8 mouse cellular contexts compared by ENCODE assay signal in genomic region chr13:21275815-21276550, GRCm38 (mm10). TPM values are rescaled to one million over a fixed set of nuclear protein-coding genes. Genes with fewer than 3 reads are reported as not detected.
A peak's percentile ranks its signal among the peaks of the same experiment; 100 is the strongest.
DNase-seq lines count a peak whose midpoint lies in the region; ATAC-seq lines count a peak whose summit lies in the region.

No protein-coding gene starts in this region.

- ATAC-seq in intestine, embryonic 16.5 days, result peak; percentile 82

- H3K27me3 ChIP-seq in intestine, embryonic 16.5 days (replicated peaks; ENCODE audit: control insufficient read depth, insufficient read depth, low read length), result no peaks in the 10 kb centered on the region

- DNase-seq in spleen, adult 12 weeks (ENCODE audit: low spot score), result peak; percentile 17
- DNase-seq in spleen, postnatal 14 days (ENCODE audit: low spot score in 2 of 2), result no peak
- peak; percentile 90 to 91 for DNase-seq in cerebellum, postnatal 14 days
- DNase-seq in gonadal fat pad, adult 2 months (ENCODE audit: low read depth), result peak; percentile 41
- DNase-seq in left cerebral cortex, postnatal 25 days (ENCODE audit: low spot score in 2 of 2), result peak; percentile 90 to 96
- DNase-seq in mesoderm, embryonic 11.5 days (ENCODE audit: low read depth, low spot score), result peak; percentile 94
- DNase-seq in spleen, postnatal 10 days (ENCODE audit: low spot score in 2 of 2), result peak; percentile 24 to 40

- no peaks in the 10 kb centered on the region; the same call in 1 of the 2 replicates for H3K4me1 ChIP-seq in intestine, embryonic 16.5 days (ENCODE audit: control insufficient read depth, insufficient read depth, low read length)

- H3K36me3 ChIP-seq in intestine, embryonic 16.5 days (ENCODE audit: control insufficient read depth, insufficient read depth, low read length), result no peaks in the 10 kb centered on the region

- peak overlapping the region; percentile 56 for H3K9ac ChIP-seq in intestine, embryonic 16.5 days (ENCODE audit: low read depth, low read length)

- under 1% methylated on average over 25 of the region's 25 CpGs for WGBS in intestine, embryonic 16.5 days

- H3K9me3 ChIP-seq in intestine, embryonic 16.5 days (ENCODE audit: control insufficient read depth, low read length), result no peaks in the 10 kb centered on the region

- no peak overlapping the region for H3K27ac ChIP-seq in intestine, embryonic 16.5 days (ENCODE audit: low read length)

- peak overlapping the region; percentile 86 for H3K4me2 ChIP-seq in intestine, embryonic 16.5 days (ENCODE audit: low read depth, low read length)

- intact Hi-C loops in left cerebral cortex, postnatal 25 days (cut with DNase I), result loop anchor here (1.0 to 5.0 kb wide), 5 partner anchors 41 to 436 kb away; no protein-coding TSS in a partner anchor

- peak overlapping the region; percentile 66 for H3K4me3 ChIP-seq in intestine, embryonic 16.5 days (ENCODE audit: low read length)

RNA-seq across cellular contexts. Expression of gene Gpx5, which starts 16.5 kb away (rescaled TPM):
- 7,749 and 11,313 TPM in 2 replicates for polyA plus RNA-seq in gonadal fat pad, adult 2 months (2012; rRNA removed)
- not detected in 2 replicates for polyA plus RNA-seq in intestine, embryonic 16.5 days (2015; fragmentation: Nextera tagmentation; extraction: Ambion mirVana)
- not detected for total RNA-seq in left cerebral cortex, postnatal 25 days (2021)

RNA-seq across cellular contexts. Expression of gene Gpx6, which starts 35.9 kb away (rescaled TPM):
- polyA plus RNA-seq in gonadal fat pad, adult 2 months (2012; rRNA removed), result 30.8 and 58.3 TPM in 2 replicates
- polyA plus RNA-seq in intestine, embryonic 16.5 days (2015; fragmentation: Nextera tagmentation; extraction: Ambion mirVana), result not detected in 2 replicates
- not detected for total RNA-seq in left cerebral cortex, postnatal 25 days (2021)

Comparison
In these comparisons a context has a peak if more than half of its experiments do, and no peak if none do; other contexts are left out.
1. DNase-seq: peak in spleen, adult 12 weeks (single experiment), cerebellum, postnatal 14 days (2 of 2), gonadal fat pad, adult 2 months (single experiment), left cerebral cortex, postnatal 25 days (2 of 2), mesoderm, embryonic 11.5 days (single experiment) and spleen, postnatal 10 days (2 of 2); none in spleen, postnatal 14 days (0 of 2).
2. RNA of gene Gpx5, which starts 16.5 kb away (polyA plus RNA-seq): 7,749 to 11,313 TPM in gonadal fat pad, adult 2 months; not detected in intestine, embryonic 16.5 days; every median in the first group is over 1,000 times any median in the second.
3. RNA of gene Gpx6, which starts 35.9 kb away (polyA plus RNA-seq): 30.8 to 58.3 TPM in gonadal fat pad, adult 2 months; not detected in intestine, embryonic 16.5 days; every median in the first group is over 10 times any median in the second.